Mouse (Mus musculus) myocyte (in vitro differentiated cells): ENCODE results near the gene Dkk3.

Source experiments
- CEBPB ChIP-seq: IDR thresholded peaks from 2 replicates; pipeline ENCODE4 v1.6.1; 2011; ENCODE audit warnings: mild to moderate bottlenecking, moderate library complexity; ENCODE audit not compliant: poor library complexity, insufficient read depth, severe bottlenecking
- E2F4 ChIP-seq: IDR thresholded peaks from one replicate; pipeline ENCODE4 v1.6.1; 2011; ENCODE audit warnings: mild to moderate bottlenecking, control low read depth, moderate library complexity; ENCODE audit not compliant: insufficient read depth
- MAX ChIP-seq: IDR thresholded peaks from one replicate; pipeline ENCODE4 v1.6.1; 2011; ENCODE audit warnings: low read depth, mild to moderate bottlenecking, control low read depth
- MYOD1 ChIP-seq, 3 experiments: IDR thresholded peaks; one replicate each; pipeline ENCODE4 v1.6.1; 2011; ENCODE audit warnings: control low read depth in 2 of 3, low read depth in 2 of 3, mild to moderate bottlenecking in 2 of 3, moderate library complexity in 1 of 3; ENCODE audit not compliant: insufficient read length in 2 of 3, control insufficient read depth in 1 of 3
- MYOG ChIP-seq, 3 experiments: IDR thresholded peaks; one replicate each; pipeline ENCODE4 v1.6.1; 2011; ENCODE audit warnings: control low read depth in 2 of 3, low read depth in 2 of 3, mild to moderate bottlenecking in 2 of 3; ENCODE audit not compliant: insufficient read length in 2 of 3, control insufficient read depth in 1 of 3, insufficient read depth in 1 of 3
- POLR2A ChIP-seq: IDR thresholded peaks from one replicate; pipeline ENCODE4 v1.6.1; 2011; ENCODE audit warnings: low read depth, mild to moderate bottlenecking, control low read depth, moderate library complexity; ENCODE audit not compliant: insufficient read length
- POLR2AphosphoS2 ChIP-seq: IDR thresholded peaks from one replicate; pipeline ENCODE4 v1.6.1; 2011; ENCODE audit warnings: low read depth, control low read depth; ENCODE audit not compliant: insufficient read length
- REST ChIP-seq: IDR thresholded peaks from one replicate; pipeline ENCODE4 v1.6.1; 2011; ENCODE audit warnings: mild to moderate bottlenecking, control low read depth, moderate library complexity; ENCODE audit not compliant: insufficient read depth, insufficient read length
- SRF ChIP-seq: IDR thresholded peaks from one replicate; pipeline ENCODE4 v1.6.1; 2011; ENCODE audit warnings: low read depth; ENCODE audit not compliant: control insufficient read depth, insufficient read length
- TCF12 ChIP-seq: IDR thresholded peaks from one replicate; pipeline ENCODE4 v1.6.1; 2011; ENCODE audit warnings: mild to moderate bottlenecking, control low read depth; ENCODE audit not compliant: poor library complexity, insufficient read depth, severe bottlenecking
- USF1 ChIP-seq: IDR thresholded peaks from one replicate; pipeline ENCODE4 v1.6.1; 2011; ENCODE audit warnings: low read depth, mild to moderate bottlenecking, control low read depth, moderate library complexity

DNA sequence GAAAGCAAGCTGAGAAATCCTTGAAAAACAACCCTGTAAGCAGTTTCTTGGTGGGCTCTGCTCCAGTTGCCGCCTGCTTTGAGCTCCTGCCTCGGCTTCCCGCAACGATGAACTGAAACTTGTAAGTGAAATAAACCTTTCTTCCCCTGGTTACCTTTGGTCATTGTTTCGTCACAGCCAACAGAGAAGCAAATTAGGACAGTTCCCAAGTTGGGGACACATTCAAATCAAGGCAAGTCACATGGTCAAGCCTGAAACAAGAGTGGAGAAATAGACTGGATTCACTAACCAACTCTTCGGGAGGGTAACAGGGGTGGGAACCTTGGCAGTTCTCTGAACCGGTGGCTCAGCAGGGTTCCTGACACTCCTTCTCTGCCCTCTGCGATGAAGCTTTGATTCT, 38.6 kb upstream of the Dkk3 start:
- TF ChIP-seq MAX (no peak), POLR2AphosphoS2 (no peak), TCF12 (no peak), USF1 (no peak), POLR2A (no peak), REST (no peak), E2F4 (no peak), MYOG (IDR thresholded peaks at IDR 0.05; ENCODE audit: control insufficient read depth in 1 of 3, insufficient read depth in 1 of 3, insufficient read length in 2 of 3, low read depth in 2 of 3) (no peak), CEBPB (no peak), SRF (no peak), MYOD1 (IDR thresholded peaks at IDR 0.05; ENCODE audit: control insufficient read depth in 1 of 3, insufficient read length in 2 of 3, low read depth in 2 of 3) (no peak)
